Mouse (Mus musculus) erythroblast, embryonic 14.5 days (primary cell): ENCODE data around the gene Zbtb7b. TPM values are rescaled to one million over a fixed set of nuclear protein-coding genes. Genes with fewer than 3 reads are reported as not detected.

Experiments
- H3K27me3 ChIP-seq: 2 replicates; pipeline ENCODE4 v1.6.1; 2012; ENCODE audit warnings: inconsistent platforms; ENCODE audit not compliant: control insufficient read depth
- H3K36me3 ChIP-seq: 2 replicates; pipeline ENCODE4 v1.6.1; 2012; ENCODE audit warnings: mild to moderate bottlenecking, inconsistent platforms; ENCODE audit not compliant: control insufficient read depth
- H3K4me1 ChIP-seq: 2 replicates; pipeline ENCODE4 v1.6.1; 2012; ENCODE audit warnings: inconsistent platforms; ENCODE audit not compliant: control insufficient read depth
- H3K4me3 ChIP-seq: replicated peaks from 2 replicates; pipeline ENCODE3; 2012; ENCODE audit warnings: moderate library complexity, mild to moderate bottlenecking, inconsistent platforms
- H3K9me3 ChIP-seq: 2 replicates; pipeline ENCODE4 v1.6.1; 2012; ENCODE audit warnings: low read length, inconsistent platforms, mixed read lengths; ENCODE audit not compliant: control insufficient read depth
- GATA1 ChIP-seq: IDR thresholded peaks from 2 replicates; pipeline ENCODE4 v1.6.1; 2012; ENCODE audit warnings: low read length, inconsistent platforms, mixed read lengths
- TAL1 ChIP-seq: IDR thresholded peaks from 3 replicates; pipeline ENCODE4 v1.6.1; 2012; ENCODE audit warnings: low read length, inconsistent platforms, mixed read lengths
- polyA plus RNA-seq: library from polyadenylated mRNA; stranded (reverse); fragments of >175 nt; gene quantifications from 2 replicates; pipeline ENCODE4 v1.2.3, GENCODE M21; 2012

Zbtb7b gene
- polyA plus RNA-seq, 1 experiment: 0.38 TPM

- H3K27me3 ChIP-seq: peaks cover 50% of the 10 kb centered on the region
- no peak overlapping the region for H3K4me3 ChIP-seq
- H3K4me1 ChIP-seq: peaks cover 15% of the 10 kb centered on the region
- TF ChIP-seq GATA1 (no peak), TAL1 (no peak)
- H3K9me3 ChIP-seq: no peaks in the 10 kb centered on the region
- H3K36me3 ChIP-seq: no peaks in the 10 kb centered on the region
These were observed 47.6 kb downstream of the Zbtb7b start for GRCm38 (mm10) chr3:89346815-89347540.

- no peak overlapping the region for H3K4me3 ChIP-seq
- H3K27me3 ChIP-seq: peaks cover 25% of the 10 kb centered on the region
- TF ChIP-seq TAL1: no peak
- no peak for TF ChIP-seq GATA1
- H3K9me3 ChIP-seq: no peaks in the 10 kb centered on the region
- no peaks in the 10 kb centered on the region for H3K36me3 ChIP-seq
- H3K4me1 ChIP-seq: peaks cover 4% of the 10 kb centered on the region; the same call in 1 of the 2 replicates
These were observed 51.3 kb downstream of the Zbtb7b start for GRCm38 (mm10) chr3:89343279-89343678.

GRCm38 (mm10) chr3:89341794-89342193, 52.8 kb downstream of the Zbtb7b start:
- TF ChIP-seq GATA1 (no peak), TAL1 (no peak)
- H3K9me3 ChIP-seq: no peaks in the 10 kb centered on the region
- peaks cover 28% of the 10 kb centered on the region for H3K27me3 ChIP-seq
- peaks cover 11% of the 10 kb centered on the region for H3K4me1 ChIP-seq
- H3K36me3 ChIP-seq: no peaks in the 10 kb centered on the region
- H3K4me3 ChIP-seq: no peak overlapping the region

GRCm38 (mm10) chr3:89340465-89340864, 54.1 kb downstream of the Zbtb7b start:
- peaks cover 33% of the 10 kb centered on the region for H3K27me3 ChIP-seq
- H3K36me3 ChIP-seq: no peaks in the 10 kb centered on the region
- no peak for TF ChIP-seq GATA1
- no peak for TF ChIP-seq TAL1
- H3K9me3 ChIP-seq: no peaks in the 10 kb centered on the region
- H3K4me3 ChIP-seq: peak overlapping the region; percentile 10
- peaks cover 11% of the 10 kb centered on the region for H3K4me1 ChIP-seq

- peaks cover 11% of the 10 kb centered on the region for H3K4me1 ChIP-seq
- H3K9me3 ChIP-seq: no peaks in the 10 kb centered on the region
- H3K27me3 ChIP-seq: peaks cover 38% of the 10 kb centered on the region
- no peak overlapping the region for H3K4me3 ChIP-seq
- no peaks in the 10 kb centered on the region for H3K36me3 ChIP-seq
- TF ChIP-seq TAL1: no peak
These were observed 55.2 kb downstream of the Zbtb7b start for GRCm38 (mm10) chr3:89339416-89339815.

GRCm38 (mm10) chr3:89337721-89338578, 56.6 kb downstream of the Zbtb7b start, which contains the start of gene Efna4:
Gene Efna4 (minus strand): TSS chr3:89338028.
- H3K4me3 ChIP-seq: peak within 1 kb of the TSS; percentile 57
- peaks cover 11% of the 10 kb centered on the region for H3K4me1 ChIP-seq
- no peaks in the 10 kb centered on the region for H3K36me3 ChIP-seq
- no peaks in the 10 kb centered on the region for H3K9me3 ChIP-seq
- TF ChIP-seq GATA1 (no peak), TAL1 (no peak)
- peaks cover 42% of the 10 kb centered on the region for H3K27me3 ChIP-seq

- Histone ChIP-seq H3K4me3 (peak overlapping the region; percentile 57), H3K36me3 (no peaks in the 10 kb centered on the region), H3K27me3 (peaks cover 42% of the 10 kb centered on the region), H3K4me1 (peaks cover 11% of the 10 kb centered on the region), H3K9me3 (no peaks in the 10 kb centered on the region)
- TF ChIP-seq GATA1 (no peak), TAL1 (no peak)
These were observed 57.4 kb downstream of the Zbtb7b start for GRCm38 (mm10) chr3:89337062-89337720.

- Histone ChIP-seq H3K4me1 (peaks cover 11% of the 10 kb centered on the region), H3K4me3 (no peak overlapping the region), H3K27me3 (peaks cover 45% of the 10 kb centered on the region), H3K36me3 (no peaks in the 10 kb centered on the region), H3K9me3 (no peaks in the 10 kb centered on the region)
- TF ChIP-seq TAL1 (no peak), GATA1 (no peak)
These were observed 58.0 kb downstream of the Zbtb7b start for GRCm38 (mm10) chr3:89336529-89336928.

- H3K4me3 ChIP-seq: no peak overlapping the region
- no peaks in the 10 kb centered on the region for H3K36me3 ChIP-seq
- no peak for TF ChIP-seq GATA1
- TF ChIP-seq TAL1: no peak
- peaks cover 9% of the 10 kb centered on the region for H3K4me1 ChIP-seq
- no peaks in the 10 kb centered on the region for H3K9me3 ChIP-seq
- peaks cover 59% of the 10 kb centered on the region for H3K27me3 ChIP-seq
These were observed 61.5 kb downstream of the Zbtb7b start for GRCm38 (mm10) chr3:89333053-89333452.
